Mouse (Mus musculus) kidney, postnatal 10 days (tissue): ENCODE data around the gene 4930539E08Rik.

Source experiments
- DNase-seq: peaks from one replicate; pipeline ENCODE4 v3.0.0; 2021; ENCODE audit warnings: mixed read lengths

4930539E08Rik gene

GRCm38 (mm10) chr17:28915060-28915628 lies at the start of gene 4930539E08Rik:
Gene 4930539E08Rik, minus strand, starts transcription at chr17:28915324.
- DNase-seq = no peak

GRCm38 (mm10) chr17:28961596-28961995 lies 46.5 kb upstream of the 4930539E08Rik start:
- no peak for DNase-seq

DNA sequence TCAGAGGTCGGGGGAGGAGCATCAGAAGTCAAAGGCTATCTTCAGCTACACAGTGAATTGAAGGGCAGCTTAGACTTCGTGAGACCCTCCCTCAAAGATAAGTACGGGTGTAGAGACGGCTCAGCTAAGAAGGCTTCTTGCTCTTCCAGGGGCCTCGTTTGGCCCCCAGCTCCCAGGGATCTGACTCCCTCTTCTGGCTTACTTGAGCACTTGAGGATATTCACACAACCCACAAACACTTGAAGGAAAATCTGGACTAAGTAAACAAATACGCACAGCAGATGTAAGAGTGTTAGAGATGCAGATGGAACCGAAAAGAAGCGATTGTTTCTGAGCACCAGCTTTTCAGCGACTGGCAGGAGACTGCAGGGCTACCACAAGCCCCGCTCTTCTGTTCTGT lies 45.5 kb upstream of the 4930539E08Rik start:
- DNase-seq = no peak

GRCm38 (mm10) chr17:28954416-28954815 lies 39.3 kb upstream of the 4930539E08Rik start:
- no peak for DNase-seq

- DNase-seq = peak; percentile 35
Observed at GRCm38 (mm10) chr17:28953251-28953650, 38.1 kb upstream of the 4930539E08Rik start.

DNA sequence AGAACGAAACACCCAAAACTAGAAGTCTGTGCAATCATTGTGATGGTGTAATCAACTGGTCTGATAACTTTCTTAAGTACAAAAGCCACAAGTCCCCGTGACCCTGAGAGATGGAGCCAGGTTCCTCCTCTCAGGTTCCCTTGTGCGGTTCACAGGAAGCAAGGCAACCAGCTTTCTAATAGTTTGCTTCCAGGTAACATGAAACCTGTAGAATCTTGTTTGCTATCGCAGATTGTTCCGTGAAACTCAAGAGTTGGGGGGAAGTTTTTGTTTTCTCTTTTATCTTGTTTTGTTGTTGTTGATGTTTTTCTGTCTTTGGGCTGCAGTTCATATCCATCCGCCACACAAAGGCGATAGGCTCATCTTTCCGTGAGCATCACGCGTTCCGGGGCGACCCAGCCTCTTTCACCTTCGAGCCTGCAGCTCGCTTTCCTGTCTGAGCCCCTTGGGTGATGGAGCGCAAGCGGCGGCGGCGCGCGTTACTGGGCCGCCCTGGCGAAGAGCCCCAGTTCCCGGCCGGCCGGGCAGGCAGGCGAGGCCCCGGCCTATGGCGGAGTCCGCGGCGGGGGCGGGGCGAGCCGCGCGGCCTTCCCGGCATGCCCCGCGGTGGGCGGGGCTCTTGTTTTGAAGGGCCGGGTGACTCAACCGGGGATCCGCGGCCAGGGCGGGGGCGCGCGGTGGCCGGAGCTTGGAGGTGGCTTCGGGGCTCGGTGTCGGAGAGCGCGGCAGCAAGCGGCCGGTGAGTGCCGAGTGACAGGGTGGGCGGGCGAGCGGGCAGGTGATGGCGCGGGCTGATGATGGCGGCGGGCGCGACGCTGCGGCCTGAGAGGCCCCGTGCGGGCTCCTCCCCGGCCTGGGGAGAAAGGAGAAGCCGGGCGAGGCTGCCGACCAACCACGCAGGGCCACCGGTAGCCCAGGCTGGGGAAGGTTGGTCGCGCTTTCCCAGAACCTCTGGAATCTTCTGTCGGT lies 37.0 kb upstream of the 4930539E08Rik start, which contains the start of gene Kctd20:
Kctd20 (plus strand) TSS at position 120 of the 969 bp plus-strand sequence.
- DNase-seq = peak; percentile 96

- DNase-seq = no peak
Observed at GRCm38 (mm10) chr17:28950751-28951150, 35.6 kb upstream of the 4930539E08Rik start.

DNA sequence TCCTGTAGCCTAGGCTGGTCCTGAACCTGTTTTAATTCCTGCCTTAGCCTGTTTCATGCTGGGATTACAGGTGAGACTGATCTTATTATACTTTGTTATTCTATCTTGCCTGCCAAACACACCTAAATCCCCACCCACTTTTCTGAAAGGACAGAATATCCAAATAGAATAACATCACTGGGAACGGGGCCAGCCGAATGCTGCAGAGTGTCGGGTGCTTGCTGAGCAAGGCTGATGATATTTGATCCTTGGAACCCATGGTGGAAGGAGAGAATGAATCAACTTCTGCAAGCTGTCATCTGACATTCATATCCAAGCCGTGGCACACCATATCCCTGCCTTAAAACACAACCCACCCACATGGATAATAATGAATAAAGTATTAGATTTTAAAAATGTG lies 33.5 kb upstream of the 4930539E08Rik start:
- DNase-seq = no peak

GRCm38 (mm10) chr17:28947011-28947939 lies 32.2 kb upstream of the 4930539E08Rik start:
- DNase-seq = no peak

GRCm38 (mm10) chr17:28944481-28944880 lies 29.4 kb upstream of the 4930539E08Rik start:
- DNase-seq = peak; percentile 49

DNA sequence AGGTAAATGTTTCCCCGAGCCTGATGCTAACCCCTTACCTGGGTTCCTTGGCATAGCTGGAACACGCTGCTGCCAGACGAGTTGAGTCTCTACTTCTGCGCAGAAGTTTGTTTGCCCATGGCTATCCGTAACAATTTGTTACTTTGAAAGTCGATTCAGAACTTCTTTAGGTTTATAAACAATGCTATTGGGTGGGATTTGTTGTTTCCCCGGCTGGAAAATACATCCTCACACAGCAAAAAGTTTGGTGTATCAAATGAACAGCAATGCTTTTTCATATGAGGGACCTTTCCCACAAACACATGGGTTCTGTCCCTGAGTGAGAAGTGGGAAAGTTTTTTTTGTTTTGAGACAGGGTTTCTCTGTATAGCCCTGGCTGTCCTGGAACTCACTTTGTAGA lies 28.6 kb upstream of the 4930539E08Rik start, which contains the start of gene Pxt1:
Pxt1 (minus strand) TSS at position 101 of the 400 bp plus-strand sequence.
- DNase-seq = no peak

DNA sequence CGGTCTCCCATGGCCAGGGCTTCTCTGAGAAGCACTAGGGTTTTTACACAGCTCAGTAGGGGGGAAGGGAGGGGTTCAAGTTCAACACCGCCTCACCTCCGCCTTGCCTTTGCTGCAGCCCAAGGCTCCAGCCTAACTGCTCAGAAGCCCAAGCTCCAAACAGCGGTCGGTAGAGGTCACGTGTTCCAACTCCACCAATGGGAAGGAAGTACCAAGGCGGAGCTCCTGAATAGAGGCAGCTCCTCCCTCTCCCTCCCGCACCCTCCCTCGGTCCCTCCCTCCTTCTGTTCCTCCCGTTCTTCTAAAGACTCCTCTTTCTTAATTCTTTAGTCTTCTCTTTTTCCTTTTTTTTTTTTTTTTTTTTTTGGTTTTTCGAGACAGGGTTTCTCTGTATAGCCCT lies 27.0 kb upstream of the 4930539E08Rik start:
- DNase-seq = no peak

DNA sequence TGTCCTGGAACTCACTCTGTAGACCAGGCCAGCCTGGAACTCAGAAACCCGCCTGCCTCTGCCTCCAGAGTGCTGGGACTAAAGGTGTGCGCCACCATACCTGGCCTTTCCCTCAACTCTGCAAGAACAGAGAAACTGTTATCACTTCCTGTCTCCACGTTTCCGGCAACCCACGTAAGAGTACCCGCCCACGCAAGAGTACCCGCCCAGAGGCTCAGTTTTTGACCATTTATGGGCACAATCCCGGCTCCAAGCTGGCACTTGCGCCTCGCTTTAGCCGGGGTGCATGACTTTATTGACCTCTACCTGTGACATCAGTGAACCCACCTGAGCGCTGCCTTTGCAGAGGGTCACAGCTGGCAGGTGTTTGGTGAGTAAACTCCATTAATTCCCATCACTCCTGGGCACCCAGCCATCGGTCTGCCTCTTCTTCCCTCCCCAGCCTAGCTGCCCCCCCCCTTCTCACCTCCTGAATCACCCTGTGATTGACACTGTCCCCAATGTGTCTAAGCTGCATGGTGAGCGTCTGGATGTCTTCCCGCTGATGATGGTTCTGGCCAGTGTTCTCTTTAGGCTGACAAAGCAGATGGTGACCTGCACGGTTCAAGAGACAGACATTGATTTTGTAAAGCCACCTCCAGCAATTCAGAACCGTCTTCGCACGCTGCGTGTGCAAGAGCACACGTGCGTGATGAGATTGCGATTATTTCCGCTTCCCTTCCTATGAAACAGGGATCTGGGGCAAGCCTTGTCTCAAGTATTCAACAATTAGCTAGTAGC lies 25.8 kb upstream of the 4930539E08Rik start:
- DNase-seq = no peak

DNA sequence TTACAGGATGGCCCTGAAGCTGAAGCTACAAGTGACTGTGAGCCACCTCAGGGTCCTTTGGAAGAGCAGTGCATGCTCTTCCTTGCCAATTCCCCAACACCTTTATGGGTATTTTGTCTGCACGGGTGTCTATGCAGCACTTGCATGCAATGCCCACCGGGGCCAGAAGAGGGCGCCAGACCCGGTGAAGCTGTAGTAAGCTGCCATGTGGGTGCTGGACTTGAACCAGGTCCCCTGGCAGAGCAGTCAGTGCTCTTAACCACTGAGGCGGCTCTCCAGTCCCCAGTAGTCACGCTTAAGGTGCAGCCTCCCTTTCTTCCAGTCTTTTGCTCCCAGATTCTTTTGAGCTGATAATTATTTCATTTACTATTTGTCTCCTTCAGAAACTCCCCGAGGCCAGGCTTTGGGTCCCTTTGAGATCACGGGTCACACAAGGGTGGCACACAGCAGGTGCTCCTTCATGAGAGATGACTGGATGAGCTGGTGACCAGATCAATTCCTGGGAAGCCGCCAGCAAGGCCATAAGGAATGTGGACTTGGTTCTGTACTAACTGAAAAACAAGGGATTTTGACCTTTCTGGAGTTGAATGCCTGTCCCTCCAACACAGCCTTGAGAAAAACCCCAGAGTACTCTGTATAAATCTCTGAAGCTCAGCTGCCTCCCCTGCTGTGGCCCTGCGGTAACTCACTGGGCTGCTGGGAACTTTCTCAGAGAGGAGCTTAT lies 21.7 kb upstream of the 4930539E08Rik start:
- peak; percentile 76 for DNase-seq

- DNase-seq = no peak
Observed at GRCm38 (mm10) chr17:28936133-28936532, 21.0 kb upstream of the 4930539E08Rik start.

DNA sequence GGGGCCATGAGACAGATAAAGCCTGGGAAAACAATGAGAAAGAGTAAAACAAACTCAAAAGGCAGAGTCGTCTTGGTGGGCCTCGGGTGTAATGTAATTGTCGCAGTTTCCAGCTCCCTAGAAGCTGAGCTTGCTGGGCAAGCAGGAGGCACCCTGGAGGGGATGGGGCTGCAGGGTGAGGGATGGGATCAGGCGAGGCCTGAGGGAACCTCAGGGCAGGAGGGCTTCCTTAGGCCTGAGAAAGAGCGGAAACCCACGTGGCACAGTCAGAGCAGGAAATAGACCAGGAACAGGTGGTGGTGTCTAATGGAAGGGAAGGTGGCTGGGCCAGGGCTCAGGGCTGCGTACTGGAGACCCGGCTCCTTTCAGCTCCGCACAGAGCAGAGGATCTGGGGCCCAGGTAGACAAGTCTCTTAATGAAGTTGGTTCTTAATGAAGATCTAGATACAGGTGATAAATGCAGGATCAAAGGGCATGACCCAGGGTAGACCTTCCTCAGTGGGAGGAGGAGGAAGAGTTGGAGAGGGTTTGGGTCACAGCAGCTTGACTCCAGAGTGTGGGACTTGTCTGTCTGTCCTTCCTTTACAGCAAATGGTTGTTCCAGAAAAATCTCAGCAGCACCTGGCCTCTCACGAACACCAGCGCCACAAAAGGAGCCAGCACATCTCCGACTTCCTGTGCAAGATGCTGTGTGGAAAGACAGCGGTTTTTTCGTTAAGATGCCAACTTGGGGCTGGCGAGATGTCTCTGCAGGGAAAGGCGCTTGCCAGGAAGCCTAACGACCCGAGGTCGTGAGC lies 19.2 kb upstream of the 4930539E08Rik start:
- DNase-seq = no peak

DNA sequence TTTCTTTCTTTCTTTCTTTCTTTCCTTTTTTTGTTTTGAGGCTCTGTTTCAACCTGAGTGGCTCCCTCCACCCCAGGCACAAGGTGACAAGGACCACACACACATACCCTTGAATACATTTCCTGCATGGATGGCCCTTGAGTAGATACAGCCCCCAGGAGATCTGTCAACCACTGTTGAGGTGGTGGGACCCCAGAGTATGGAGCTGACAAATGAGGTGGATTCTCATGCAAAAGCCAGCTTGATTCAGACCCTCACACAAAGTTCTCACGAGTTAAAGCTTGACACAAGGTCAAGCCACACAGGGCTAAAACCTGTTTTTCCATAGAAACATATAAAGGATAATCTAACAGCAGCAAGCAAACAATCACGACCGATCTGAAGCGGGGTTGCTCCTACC lies 17.1 kb upstream of the 4930539E08Rik start:
- no peak for DNase-seq

- DNase-seq = no peak
Observed at GRCm38 (mm10) chr17:28931436-28932211, 16.5 kb upstream of the 4930539E08Rik start.

GRCm38 (mm10) chr17:28930392-28931074 lies 15.4 kb upstream of the 4930539E08Rik start:
- peak; percentile 98 for DNase-seq
